In the genomic region with DNA sequence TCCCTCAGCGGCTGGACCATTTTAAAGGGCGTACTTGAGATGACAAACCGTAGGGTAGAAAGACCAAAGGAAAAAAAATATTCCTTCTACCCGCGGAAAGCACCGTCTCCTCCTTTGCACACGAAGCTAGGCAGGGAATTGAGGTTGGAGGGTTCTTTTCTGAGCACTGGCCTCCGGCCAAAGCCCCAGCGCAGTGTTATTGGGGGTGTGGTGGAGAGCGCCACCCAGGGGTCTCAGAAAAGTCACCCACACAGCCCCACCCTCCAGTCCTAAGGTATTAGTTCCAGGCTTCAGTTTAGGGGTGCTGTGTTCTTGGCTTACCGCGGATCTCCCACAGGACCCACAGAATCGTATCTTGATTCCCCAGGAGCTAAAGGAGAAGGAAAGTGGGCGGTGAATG, we compare ENCODE assay signal across 8 mouse cellular contexts. TPM values are rescaled to one million over a fixed set of nuclear protein-coding genes. Genes with fewer than 3 reads are reported as not detected.
DNase-seq lines count a peak whose midpoint lies in the region; ATAC-seq and TF ChIP-seq lines count a peak whose summit lies in the region.

No protein-coding gene starts in this region.

- DNase-seq in testis, postnatal 10 days (ENCODE audit: low spot score) = peak; percentile 60
- no peak for DNase-seq in testis, postnatal 14 days (ENCODE audit: low spot score)
- DNase-seq in forebrain, embryonic 14.5 days (ENCODE audit: low spot score) = peak; percentile 63
- DNase-seq in liver, postnatal 0 days = no peak
- DNase-seq in right cerebral cortex, postnatal 4 days = no peak
- DNase-seq in urinary bladder, adult 18-20 months (ENCODE audit: low spot score in 2 of 2) = no peak

- H3K9ac ChIP-seq in forebrain, embryonic 14.5 days (ENCODE audit: low read length) = no peak overlapping the region
- H3K9ac ChIP-seq in hindbrain, embryonic 16.5 days (ENCODE audit: low read depth, low read length) = no peak overlapping the region
- no peak overlapping the region for H3K9ac ChIP-seq in liver, postnatal 0 days (replicated peaks)
- no peak overlapping the region for H3K9ac ChIP-seq in stomach, embryonic 15.5 days

- no peak for ATAC-seq in forebrain, embryonic 14.5 days
- no peak for ATAC-seq in hindbrain, embryonic 16.5 days
- ATAC-seq in liver, postnatal 0 days = no peak
- ATAC-seq in stomach, embryonic 15.5 days (ENCODE audit: insufficient read depth, low FRiP score, low read depth) = no peak

- no peak overlapping the region for H3K4me3 ChIP-seq in forebrain, embryonic 14.5 days (ENCODE audit: low read depth, low read length)
- H3K4me3 ChIP-seq in hindbrain, embryonic 16.5 days (ENCODE audit: low read length) = peak overlapping the region; percentile 72
- H3K4me3 ChIP-seq in liver, postnatal 0 days (ENCODE audit: low read depth, low read length) = peak overlapping the region; percentile 66; the same call in 1 of the 2 replicates
- no peak overlapping the region; the same call in 1 of the 2 replicates for H3K4me3 ChIP-seq in stomach, embryonic 15.5 days (replicated peaks)

- H3K9me3 ChIP-seq in forebrain, embryonic 14.5 days (replicated peaks; ENCODE audit: control insufficient read depth, low read length) = no peaks in the 10 kb centered on the region
- no peaks in the 10 kb centered on the region for H3K9me3 ChIP-seq in hindbrain, embryonic 16.5 days (ENCODE audit: control insufficient read depth, low read length)
- H3K9me3 ChIP-seq in liver, postnatal 0 days (ENCODE audit: low read length) = no peaks in the 10 kb centered on the region
- H3K9me3 ChIP-seq in stomach, embryonic 15.5 days = no peaks in the 10 kb centered on the region

- TF ChIP-seq EP300 in liver, postnatal 0 days (IDR thresholded peaks at IDR 0.05; ENCODE audit: low read depth) = no peak

- peak overlapping the region; percentile 100 for H3K4me2 ChIP-seq in forebrain, embryonic 14.5 days (ENCODE audit: low read length)
- peak overlapping the region; percentile 99 for H3K4me2 ChIP-seq in hindbrain, embryonic 16.5 days (ENCODE audit: low read length)
- peak overlapping the region; percentile 70 for H3K4me2 ChIP-seq in liver, postnatal 0 days (ENCODE audit: low read depth, low read length)
- H3K4me2 ChIP-seq in stomach, embryonic 15.5 days = peak overlapping the region; percentile 98

- no peak overlapping the region for H3K27ac ChIP-seq in forebrain, embryonic 14.5 days (ENCODE audit: low read depth, low read length)
- no peak overlapping the region for H3K27ac ChIP-seq in hindbrain, embryonic 16.5 days (ENCODE audit: low read depth, low read length)
- H3K27ac ChIP-seq in liver, postnatal 0 days (ENCODE audit: low read depth) = no peak overlapping the region
- no peak overlapping the region for H3K27ac ChIP-seq in stomach, embryonic 15.5 days

- H3K27me3 ChIP-seq in forebrain, embryonic 14.5 days (replicated peaks; ENCODE audit: control insufficient read depth, insufficient read depth, low read length) = peaks cover 44% of the 10 kb centered on the region
- H3K27me3 ChIP-seq in hindbrain, embryonic 16.5 days (replicated peaks; ENCODE audit: control insufficient read depth, insufficient read depth, low read length) = peaks cover 11% of the 10 kb centered on the region
- peaks cover 50% of the 10 kb centered on the region for H3K27me3 ChIP-seq in liver, postnatal 0 days (ENCODE audit: insufficient read depth, low read length)
- peaks cover 56% of the 10 kb centered on the region for H3K27me3 ChIP-seq in stomach, embryonic 15.5 days (replicated peaks)

- no peaks in the 10 kb centered on the region for H3K36me3 ChIP-seq in forebrain, embryonic 14.5 days (ENCODE audit: control insufficient read depth, insufficient read depth, low read length)
- no peaks in the 10 kb centered on the region for H3K36me3 ChIP-seq in hindbrain, embryonic 16.5 days (ENCODE audit: control insufficient read depth, insufficient read depth, low read length)
- peaks cover 1% of the 10 kb centered on the region; the same call in 1 of the 2 replicates for H3K36me3 ChIP-seq in liver, postnatal 0 days (replicated peaks; ENCODE audit: insufficient read depth, low read length)
- no peaks in the 10 kb centered on the region for H3K36me3 ChIP-seq in stomach, embryonic 15.5 days

- peaks cover 16% of the 10 kb centered on the region; the same call in 1 of the 2 replicates for H3K4me1 ChIP-seq in forebrain, embryonic 14.5 days (ENCODE audit: control insufficient read depth, insufficient read depth, low read length)
- peaks cover 19% of the 10 kb centered on the region for H3K4me1 ChIP-seq in hindbrain, embryonic 16.5 days (ENCODE audit: control insufficient read depth, insufficient read depth, low read depth, low read length)
- peaks cover 3% of the 10 kb centered on the region; the same call in 1 of the 2 replicates for H3K4me1 ChIP-seq in liver, postnatal 0 days (ENCODE audit: insufficient read depth)
- H3K4me1 ChIP-seq in stomach, embryonic 15.5 days = peaks cover 26% of the 10 kb centered on the region

- WGBS in forebrain, embryonic 14.5 days = 4% methylated on average over 14 of the region's 14 CpGs
- 6% methylated on average over 14 of the region's 14 CpGs for WGBS in hindbrain, embryonic 16.5 days
- WGBS in liver, postnatal 0 days (ENCODE audit: insufficient replicate concordance) = 4% methylated on average over 14 of the region's 14 CpGs
- 7% methylated on average over 14 of the region's 14 CpGs for WGBS in stomach, embryonic 15.5 days

- peak; percentile 32 for TF ChIP-seq CTCF in liver, postnatal 0 days (IDR thresholded peaks at IDR 0.05; ENCODE audit: low read depth)

RNA-seq across cellular contexts. Expression of a gene that starts 1.2 kb away (rescaled TPM):
- polyA plus RNA-seq in forebrain, embryonic 14.5 days (2014; fragmentation: Nextera tagmentation; extraction: Ambion mirVana) = 2.3 and 3.7 TPM in 2 replicates
- 8.3 and 8.4 TPM in 2 replicates for polyA plus RNA-seq in hindbrain, embryonic 16.5 days (2015; fragmentation: Nextera tagmentation; extraction: Ambion mirVana)
- polyA plus RNA-seq in liver, postnatal 0 days (2015; fragmentation: Nextera tagmentation; extraction: Ambion mirVana) = 2.2 and 2.5 TPM in 2 replicates
- 3.9 and 4.5 TPM in 2 replicates for polyA plus RNA-seq in stomach, embryonic 15.5 days (2015; fragmentation: Nextera tagmentation; extraction: Ambion mirVana)

Comparison
In these comparisons a context has a peak if more than half of its experiments do, and no peak if none do; other contexts are left out.
1. DNase-seq: peak in testis, postnatal 10 days (single experiment) and forebrain, embryonic 14.5 days (single experiment); none in testis, postnatal 14 days (single experiment), liver, postnatal 0 days (single experiment), right cerebral cortex, postnatal 4 days (single experiment) and urinary bladder, adult 18-20 months (0 of 2).
2. H3K4me3 ChIP-seq: peak in hindbrain, embryonic 16.5 days (single experiment) and liver, postnatal 0 days (single experiment); none in forebrain, embryonic 14.5 days (single experiment) and stomach, embryonic 15.5 days (single experiment).
3. Peak in every context shown above with its lines, with median percentiles within 50 percentile points of each other: H3K4me2 ChIP-seq.